Mouse (Mus musculus) midbrain, embryonic 14.5 days (tissue): Measurements from ENCODE around the gene Foxo3. TPM values are rescaled to one million over a fixed set of nuclear protein-coding genes. Genes with fewer than 3 reads are reported as not detected.

Experiments
- ATAC-seq: fragments of 200-750 bp; cut with Nextera tagmentation; 2 replicates; pipeline ENCODE4 v1.8.0; 2017; ENCODE audit warnings: moderate number of reproducible peaks, moderate library complexity; ENCODE audit not compliant: low FRiP score, low TSS enrichment
- DNase-seq: peaks from one replicate; pipeline ENCODE4 v3.0.0-alpha.2; 2015
- H3K27ac ChIP-seq: fragments of 300-500 bp; sonication (generic); replicated peaks from 2 replicates; pipeline ENCODE4 v1.5.1; 2014; ENCODE audit warnings: mild to moderate bottlenecking, low read depth, low read length, moderate library complexity
- H3K27me3 ChIP-seq: fragments of 300-500 bp; sonication (generic); 2 replicates; pipeline ENCODE4 v1.6.1; 2014; ENCODE audit warnings: low read length, control low read depth, mixed read lengths; ENCODE audit not compliant: control insufficient read depth, insufficient read depth
- H3K36me3 ChIP-seq: fragments of 300-500 bp; sonication (generic); 2 replicates; pipeline ENCODE4 v1.6.1; 2014; ENCODE audit warnings: low read length, control low read depth; ENCODE audit not compliant: control insufficient read depth, insufficient read depth
- H3K4me1 ChIP-seq: fragments of 300-500 bp; sonication (generic); 2 replicates; pipeline ENCODE4 v1.6.1; 2014; ENCODE audit warnings: mild to moderate bottlenecking, antibody characterized with exemption, low read length, control low read depth; ENCODE audit not compliant: control insufficient read depth, insufficient read depth
- H3K4me2 ChIP-seq: fragments of 300-500 bp; sonication (generic); 2 replicates; pipeline ENCODE4 v1.6.1; 2014; ENCODE audit warnings: mild to moderate bottlenecking, low read length, moderate library complexity
- H3K4me3 ChIP-seq: fragments of 300-500 bp; sonication (generic); replicated peaks from 2 replicates; pipeline ENCODE4 v1.5.1; 2014; ENCODE audit warnings: low read depth, low read length
- H3K9ac ChIP-seq: fragments of 300-500 bp; sonication (generic); replicated peaks from 2 replicates; pipeline ENCODE4 v1.6.1; 2014; ENCODE audit warnings: mild to moderate bottlenecking, low read length, moderate library complexity
- H3K9me3 ChIP-seq: fragments of 300-500 bp; sonication (generic); 2 replicates; pipeline ENCODE4 v1.6.1; 2016; ENCODE audit warnings: low read length, control low read depth, mixed read lengths; ENCODE audit not compliant: control insufficient read depth
- WGBS: fragments of 180-500 bp; shearing (Covaris S2); extraction: QIAGEN DNeasy Blood & Tissue Kit; methylation state at CpG from one replicate; pipeline ENCODE4 v1.1.7; 2014; 5-methylcytosine and 5-hydroxymethylcytosine counted together
- polyA plus RNA-seq: library from polyadenylated mRNA; unstranded; fragments of >200 nt; fragmentation: Nextera tagmentation; extraction: Ambion mirVana; gene quantifications from 2 replicates; pipeline ENCODE4 v1.2.1, GENCODE M21; 2014

Foxo3 gene
- polyA plus RNA-seq, 1 experiment from 2014 or later: 6.0 TPM

GRCm38 (mm10) chr10:42243925-42244324 is 32.6 kb downstream of the Foxo3 start:
- Histone ChIP-seq H3K4me2 (no peak overlapping the region), H3K4me1 (no peaks in the 10 kb centered on the region), H3K9ac (no peak overlapping the region), H3K4me3 (no peak overlapping the region), H3K27ac (no peak overlapping the region), H3K27me3 (no peaks in the 10 kb centered on the region), H3K36me3 (no peaks in the 10 kb centered on the region), H3K9me3 (no peaks in the 10 kb centered on the region)
- WGBS: 94% methylated on average over 7 of the region's 7 CpGs
- ATAC-seq: no peak
- DNase-seq: no peak

DNA sequence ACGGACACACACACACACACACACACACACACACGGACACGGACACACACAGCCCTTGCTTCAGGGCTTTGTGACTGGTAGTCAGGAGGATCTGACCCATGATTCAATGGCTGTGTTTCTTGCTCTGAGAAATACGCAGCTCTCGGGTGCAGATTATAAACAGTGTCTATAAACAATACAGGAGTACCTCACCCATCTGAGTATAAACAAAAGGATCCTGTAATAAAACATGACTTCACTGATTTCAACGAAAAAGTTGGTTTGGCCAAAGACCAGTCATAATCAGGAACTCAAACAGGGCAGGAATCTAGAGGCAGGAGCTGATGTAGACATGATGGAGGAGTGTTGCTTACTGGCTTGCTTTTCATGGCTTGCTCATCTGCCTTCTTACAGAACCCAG is 34.1 kb downstream of the Foxo3 start:
- Histone ChIP-seq H3K4me2 (no peak overlapping the region), H3K36me3 (no peaks in the 10 kb centered on the region), H3K4me3 (no peak overlapping the region), H3K4me1 (no peaks in the 10 kb centered on the region), H3K27ac (no peak overlapping the region), H3K9ac (no peak overlapping the region), H3K9me3 (no peaks in the 10 kb centered on the region), H3K27me3 (no peaks in the 10 kb centered on the region)
- 88% methylated on average over 6 of the region's 6 CpGs for whole genome bisulfite sequencing
- no peak for ATAC-seq
- DNase-seq: no peak

- Histone ChIP-seq H3K9ac (no peak overlapping the region), H3K27ac (no peak overlapping the region), H3K36me3 (no peaks in the 10 kb centered on the region), H3K4me1 (no peaks in the 10 kb centered on the region), H3K4me3 (no peak overlapping the region), H3K4me2 (no peak overlapping the region), H3K9me3 (no peaks in the 10 kb centered on the region), H3K27me3 (no peaks in the 10 kb centered on the region)
- WGBS: 61% methylated on average over 4 of the region's 4 CpGs
- DNase-seq (no peak), ATAC-seq (no peak)
Measured at GRCm38 (mm10) chr10:42241775-42242174, 34.8 kb downstream of the Foxo3 start.

DNA sequence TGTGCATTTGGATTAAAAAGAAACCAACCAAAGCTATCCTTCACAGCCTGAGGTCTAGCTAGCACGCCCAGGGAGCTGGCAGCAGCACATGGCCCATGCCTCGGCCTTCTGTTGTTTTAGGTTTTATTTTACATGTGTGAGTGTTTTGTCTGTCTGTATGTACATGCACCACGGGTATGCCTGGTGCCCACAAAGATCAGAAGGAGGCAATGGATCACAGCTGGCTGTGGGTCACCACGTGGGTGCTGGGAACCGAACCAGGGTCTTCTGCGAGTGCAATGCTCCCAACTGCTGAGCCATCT is 36.8 kb downstream of the Foxo3 start:
- Histone ChIP-seq H3K36me3 (no peaks in the 10 kb centered on the region), H3K27ac (no peak overlapping the region), H3K4me2 (no peak overlapping the region), H3K4me1 (no peaks in the 10 kb centered on the region), H3K9me3 (no peaks in the 10 kb centered on the region), H3K9ac (no peak overlapping the region), H3K27me3 (no peaks in the 10 kb centered on the region), H3K4me3 (no peak overlapping the region)
- 90% methylated on average over 6 of the region's 6 CpGs for WGBS
- ATAC-seq: no peak
- DNase-seq: no peak

DNA sequence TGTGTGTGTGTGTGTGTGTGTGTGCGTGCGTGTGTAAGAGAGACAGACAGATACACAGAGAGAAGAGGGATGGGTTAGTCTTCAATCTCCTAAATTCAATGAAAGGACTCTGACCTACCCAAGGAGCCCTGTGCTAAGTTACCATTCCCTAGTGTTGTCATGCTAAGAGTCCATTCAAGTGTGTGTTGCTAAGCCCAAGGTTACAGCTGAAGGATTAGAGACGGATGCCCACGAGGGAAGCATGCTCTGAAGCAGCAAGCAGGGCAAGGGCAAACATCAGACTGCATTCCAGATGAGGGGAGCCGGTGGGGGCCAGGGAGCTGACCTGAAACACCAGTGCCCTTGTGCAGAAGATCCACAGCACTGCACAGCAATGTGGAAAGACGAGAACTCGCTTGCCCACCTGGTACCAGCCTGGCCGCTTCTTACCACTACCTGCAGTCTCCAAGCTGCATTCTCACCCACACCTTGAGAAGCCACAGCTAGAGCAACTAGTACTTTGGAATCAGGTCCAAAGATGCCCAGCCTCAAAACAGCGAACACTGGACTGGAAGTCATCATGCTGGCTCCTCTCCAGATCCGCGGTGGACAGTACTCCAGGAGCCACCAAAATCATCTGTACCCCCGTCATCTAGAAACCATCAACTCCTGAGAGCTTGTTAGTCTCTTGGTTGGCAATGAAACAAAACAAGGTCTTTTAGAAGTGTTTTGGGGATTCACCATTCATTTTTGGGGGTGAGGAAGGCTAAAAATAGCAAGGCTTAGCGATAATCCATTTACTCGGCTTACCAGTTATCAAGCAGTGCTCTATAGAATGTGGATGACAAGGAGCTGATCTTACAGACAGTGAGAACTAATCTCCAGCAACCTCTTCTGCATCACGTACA is 37.4 kb downstream of the Foxo3 start:
- Histone ChIP-seq H3K9ac (no peak overlapping the region), H3K27me3 (no peaks in the 10 kb centered on the region), H3K4me2 (no peak overlapping the region), H3K9me3 (no peaks in the 10 kb centered on the region), H3K27ac (no peak overlapping the region), H3K36me3 (no peaks in the 10 kb centered on the region), H3K4me1 (no peaks in the 10 kb centered on the region), H3K4me3 (no peak overlapping the region)
- DNase-seq: no peak
- 76% methylated on average over 15 of the region's 15 CpGs for WGBS
- ATAC-seq: no peak

GRCm38 (mm10) chr10:42238296-42238695 is 38.3 kb downstream of the Foxo3 start:
- WGBS: 45% methylated on average over 5 of the region's 5 CpGs
- Histone ChIP-seq H3K36me3 (no peaks in the 10 kb centered on the region), H3K9me3 (0 out of 2 replicates have a peak, but pooled peaks cover 2% of the 10 kb centered on the region), H3K4me1 (no peaks in the 10 kb centered on the region), H3K9ac (no peak overlapping the region), H3K27me3 (no peaks in the 10 kb centered on the region), H3K4me3 (no peak overlapping the region), H3K4me2 (no peak overlapping the region), H3K27ac (no peak overlapping the region)
- DNase-seq: no peak
- ATAC-seq: no peak

- WGBS: 95% methylated on average over 4 of the region's 4 CpGs
- Histone ChIP-seq H3K4me1 (no peaks in the 10 kb centered on the region), H3K4me3 (no peak overlapping the region), H3K36me3 (no peaks in the 10 kb centered on the region), H3K9ac (no peak overlapping the region), H3K4me2 (no peak overlapping the region), H3K27me3 (no peaks in the 10 kb centered on the region), H3K9me3 (0 out of 2 replicates have a peak, but pooled peaks cover 2% of the 10 kb centered on the region), H3K27ac (no peak overlapping the region)
- no peak for DNase-seq
- no peak for ATAC-seq
Measured at GRCm38 (mm10) chr10:42237556-42237955, 39.0 kb downstream of the Foxo3 start.

- H3K9ac ChIP-seq: no peak overlapping the region
- H3K36me3 ChIP-seq: no peaks in the 10 kb centered on the region
- H3K4me1 ChIP-seq: no peaks in the 10 kb centered on the region
- no peak overlapping the region for H3K4me3 ChIP-seq
- H3K27ac ChIP-seq: no peak overlapping the region
- 90% methylated on average over 6 of the region's 6 CpGs for WGBS
- 0 out of 2 replicates have a peak, but pooled peaks cover 2% of the 10 kb centered on the region for H3K9me3 ChIP-seq
- no peaks in the 10 kb centered on the region for H3K27me3 ChIP-seq
- DNase-seq (no peak), ATAC-seq (no peak)
- H3K4me2 ChIP-seq: no peak overlapping the region
Measured at GRCm38 (mm10) chr10:42235321-42235720, 41.2 kb downstream of the Foxo3 start.

DNA sequence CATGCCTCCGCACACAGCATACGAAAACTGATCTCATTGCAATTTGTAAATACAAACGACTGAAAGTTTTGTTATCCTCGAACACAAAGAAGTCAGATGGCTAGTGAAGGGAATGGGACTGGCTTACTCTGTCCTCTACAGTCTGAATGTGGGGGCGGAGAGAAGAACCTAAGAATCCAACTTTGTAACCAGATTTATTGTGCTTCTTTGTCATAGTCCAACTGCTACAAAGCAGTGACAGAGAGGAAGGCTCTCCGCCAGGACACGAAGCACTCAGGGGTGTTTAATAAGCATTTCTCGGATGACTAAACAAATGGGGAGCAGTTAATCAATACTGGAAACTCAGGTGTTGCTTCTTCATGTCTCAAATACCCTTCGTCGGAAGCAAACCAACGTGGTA is 43.6 kb downstream of the Foxo3 start:
- DNase-seq (no peak), ATAC-seq (no peak)
- Histone ChIP-seq H3K9me3 (0 out of 2 replicates have a peak, but pooled peaks cover 2% of the 10 kb centered on the region), H3K9ac (no peak overlapping the region), H3K36me3 (no peaks in the 10 kb centered on the region), H3K27me3 (no peaks in the 10 kb centered on the region), H3K4me1 (no peaks in the 10 kb centered on the region), H3K27ac (no peak overlapping the region), H3K4me3 (no peak overlapping the region), H3K4me2 (no peak overlapping the region)
- 85% methylated on average over 11 of the region's 11 CpGs for WGBS
